Mouse (Mus musculus): ENCODE data around the gene Rreb1.

The Rreb1 gene

GRCm38 (mm10) chr13:37781557-37781956 lies 3.4 kb downstream of the Rreb1 start:
- no peak for DNase-seq

- no peak for DNase-seq
These were observed 3.9 kb downstream of the Rreb1 start for GRCm38 (mm10) chr13:37782144-37782543.

GRCm38 (mm10) chr13:37783676-37784075 lies 5.5 kb downstream of the Rreb1 start:
- DNase-seq: no peak

GRCm38 (mm10) chr13:37784226-37784625 lies 6.0 kb downstream of the Rreb1 start:
- peak; percentile 37 for DNase-seq

GRCm38 (mm10) chr13:37792739-37793336 lies 14.6 kb downstream of the Rreb1 start:
- no peak for DNase-seq

GRCm38 (mm10) chr13:37798811-37799210 lies 20.6 kb downstream of the Rreb1 start:
- no peak for DNase-seq

GRCm38 (mm10) chr13:37799413-37799812 lies 21.2 kb downstream of the Rreb1 start:
- no peak for DNase-seq

- no peak for DNase-seq
These were observed 23.2 kb downstream of the Rreb1 start for GRCm38 (mm10) chr13:37801101-37802075.

- no peak for DNase-seq
These were observed 24.2 kb downstream of the Rreb1 start for GRCm38 (mm10) chr13:37802246-37803003.

- DNase-seq: no peak
These were observed 25.0 kb downstream of the Rreb1 start for GRCm38 (mm10) chr13:37803244-37803643.

- no peak for DNase-seq
These were observed 25.8 kb downstream of the Rreb1 start for GRCm38 (mm10) chr13:37804023-37804422.

- no peak for DNase-seq
These were observed 36.8 kb downstream of the Rreb1 start for GRCm38 (mm10) chr13:37815001-37815400.

- no peak for DNase-seq
These were observed 38.5 kb downstream of the Rreb1 start for GRCm38 (mm10) chr13:37816736-37817135.

- no peak for DNase-seq
These were observed 43.2 kb downstream of the Rreb1 start for GRCm38 (mm10) chr13:37821413-37821812.

- no peak for DNase-seq
These were observed 46.2 kb downstream of the Rreb1 start for GRCm38 (mm10) chr13:37824331-37824920.

GRCm38 (mm10) chr13:37824956-37825645 lies 46.9 kb downstream of the Rreb1 start:
- peak; percentile 30 for DNase-seq

- peak; percentile 73 for DNase-seq
These were observed 47.6 kb downstream of the Rreb1 start for GRCm38 (mm10) chr13:37825646-37826280.

GRCm38 (mm10) chr13:37826281-37826993 lies 48.2 kb downstream of the Rreb1 start:
- DNase-seq: peak; percentile 81

- DNase-seq: no peak
These were observed 48.7 kb downstream of the Rreb1 start for GRCm38 (mm10) chr13:37826994-37827262.

- DNase-seq: peak; percentile 85
These were observed 49.2 kb downstream of the Rreb1 start for GRCm38 (mm10) chr13:37827263-37827995.
